Mouse (Mus musculus) brain, embryonic 14.5 days (tissue): ENCODE results near the gene Plekhh3.

Source experiments
- CTCF ChIP-seq: fragments of 200-500 bp; IDR thresholded peaks from 2 replicates; pipeline ENCODE4 v1.5.1; 2012; ENCODE audit warnings: inconsistent platforms, mild to moderate bottlenecking, moderate library complexity, borderline replicate concordance; ENCODE audit not compliant: insufficient read depth, insufficient read length; ENCODE audit errors: extremely low read depth
- POLR2A ChIP-seq: fragments of 200-500 bp; IDR thresholded peaks from 2 replicates; pipeline ENCODE4 v1.6.1; 2012; ENCODE audit warnings: mild to moderate bottlenecking, inconsistent platforms, borderline replicate concordance; ENCODE audit not compliant: poor library complexity, insufficient read depth, insufficient read length, severe bottlenecking; ENCODE audit errors: extremely low read depth

- TF ChIP-seq POLR2A = no peak
- no peak for TF ChIP-seq CTCF
Measured at GRCm38 (mm10) chr11:101184984-101185383, 13.8 kb upstream of the Plekhh3 start.
